Mouse (Mus musculus): ENCODE data around the gene Tspan5. TPM values are rescaled to one million over a fixed set of nuclear protein-coding genes. Genes with fewer than 3 reads are reported as not detected.

Gene Tspan5
- polyA plus RNA-seq, 1 experiment from 2014 or later = 24.7 TPM

- Histone ChIP-seq H3K27ac (ENCODE audit: low read length) (no peak overlapping the region), H3K27me3 (ENCODE audit: control insufficient read depth, insufficient read depth, low read depth, low read length) (no peaks in the 10 kb centered on the region), H3K9ac (ENCODE audit: low read length) (no peak overlapping the region), H3K9me3 (ENCODE audit: control insufficient read depth, low read length) (no peaks in the 10 kb centered on the region), H3K4me1 (replicated peaks; ENCODE audit: control insufficient read depth, insufficient read depth, low read length) (peaks cover 23% of the 10 kb centered on the region), H3K36me3 (ENCODE audit: control insufficient read depth, insufficient read depth, low read length) (no peaks in the 10 kb centered on the region), H3K4me2 (ENCODE audit: low read depth, low read length) (no peak overlapping the region), H3K4me3 (ENCODE audit: low read length) (no peak overlapping the region)
- no peak for ATAC-seq (ENCODE audit: low read depth)
- WGBS = 52% methylated on average over 3 of the region's 3 CpGs
Measured at GRCm38 (mm10) chr3:138812565-138812964, 70.6 kb downstream of the Tspan5 start.

DNA sequence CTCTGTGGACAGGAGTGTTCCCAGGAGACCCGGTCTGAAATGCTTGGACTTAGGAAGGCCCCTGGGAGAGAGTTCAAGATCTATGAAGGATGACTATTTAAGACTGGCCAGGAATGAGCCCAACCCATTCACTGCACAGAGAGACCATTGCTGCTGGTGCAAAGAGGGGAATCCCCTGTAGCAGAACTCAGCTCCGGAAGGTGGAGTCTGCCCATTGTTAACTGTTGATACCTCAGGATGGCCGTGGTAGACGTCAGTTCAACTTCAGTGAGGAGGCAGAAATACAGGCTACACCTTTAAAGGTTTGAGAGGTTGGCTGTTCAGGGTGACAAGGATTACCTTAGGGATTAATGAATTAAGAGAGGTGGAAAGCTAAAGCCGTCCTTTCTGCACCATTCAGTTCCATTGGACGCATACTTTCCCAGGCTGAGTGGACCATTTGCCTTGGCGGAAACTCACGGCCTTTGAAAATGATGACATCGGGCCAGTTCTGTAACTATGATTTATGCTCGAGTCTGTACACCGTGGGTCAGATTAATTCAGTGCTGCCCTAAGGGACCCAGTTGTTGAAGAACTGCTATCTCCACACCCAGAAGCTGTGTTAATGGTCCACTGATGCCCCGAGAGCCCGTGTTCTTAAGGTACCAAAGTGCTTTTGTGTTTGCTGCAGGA lies 71.3 kb downstream of the Tspan5 start:
- Histone ChIP-seq H3K4me3 (ENCODE audit: low read length) (no peak overlapping the region), H3K27ac (ENCODE audit: low read length) (no peak overlapping the region), H3K4me1 (replicated peaks; ENCODE audit: control insufficient read depth, insufficient read depth, low read length) (peaks cover 27% of the 10 kb centered on the region), H3K36me3 (ENCODE audit: control insufficient read depth, insufficient read depth, low read length) (no peaks in the 10 kb centered on the region), H3K9me3 (ENCODE audit: control insufficient read depth, low read length) (no peaks in the 10 kb centered on the region), H3K27me3 (ENCODE audit: control insufficient read depth, insufficient read depth, low read depth, low read length) (no peaks in the 10 kb centered on the region), H3K4me2 (ENCODE audit: low read depth, low read length) (no peak overlapping the region), H3K9ac (ENCODE audit: low read length) (no peak overlapping the region)
- WGBS = 74% methylated on average over 13 of the region's 13 CpGs
- no peak for ATAC-seq (ENCODE audit: low read depth)

GRCm38 (mm10) chr3:138814457-138814856 lies 72.5 kb downstream of the Tspan5 start:
- Histone ChIP-seq H3K36me3 (ENCODE audit: control insufficient read depth, insufficient read depth, low read length) (no peaks in the 10 kb centered on the region), H3K4me3 (ENCODE audit: low read length) (no peak overlapping the region), H3K4me2 (ENCODE audit: low read depth, low read length) (no peak overlapping the region), H3K27ac (ENCODE audit: low read length) (peak overlapping the region; percentile 20; the same call in 1 of the 2 replicates), H3K4me1 (replicated peaks; ENCODE audit: control insufficient read depth, insufficient read depth, low read length) (peaks cover 25% of the 10 kb centered on the region), H3K9me3 (ENCODE audit: control insufficient read depth, low read length) (no peaks in the 10 kb centered on the region), H3K27me3 (ENCODE audit: control insufficient read depth, insufficient read depth, low read depth, low read length) (no peaks in the 10 kb centered on the region), H3K9ac (ENCODE audit: low read length) (no peak overlapping the region)
- ATAC-seq (ENCODE audit: low read depth) = no peak
- WGBS = 69% methylated on average over 5 of the region's 5 CpGs

DNA sequence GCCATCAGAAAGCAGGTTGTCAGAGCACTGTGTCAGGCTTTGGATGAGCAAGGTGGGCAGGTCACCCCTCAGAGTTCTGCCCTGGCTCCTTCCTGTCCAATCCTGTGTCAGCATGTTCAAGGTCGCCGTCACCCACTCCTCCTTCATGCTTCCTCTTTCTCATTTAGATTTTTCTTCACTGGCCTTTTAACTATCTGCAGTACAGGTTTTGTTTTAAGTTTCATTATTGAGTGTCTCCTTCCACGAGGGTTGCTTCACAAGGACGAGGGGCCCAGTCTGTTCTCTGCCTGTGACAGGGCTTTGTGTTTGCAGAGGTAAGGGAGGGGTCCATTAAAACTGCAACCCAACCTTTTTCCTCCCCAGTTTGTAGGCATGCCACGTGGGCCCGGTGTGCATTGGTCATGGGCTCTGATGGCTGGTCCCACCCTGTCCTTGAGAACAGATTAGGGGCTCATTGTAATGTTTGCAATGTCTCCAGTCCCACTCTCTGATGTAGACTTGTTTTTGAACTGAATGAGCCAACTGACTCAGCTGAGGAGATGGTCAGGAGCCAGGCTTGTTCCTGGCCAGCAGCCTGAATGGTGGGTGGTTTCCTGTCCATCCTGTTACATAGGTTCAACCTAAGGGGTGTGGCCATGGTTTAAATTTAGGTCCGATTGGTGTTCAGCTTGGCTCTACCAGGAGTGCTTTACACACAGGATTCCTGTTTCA lies 73.3 kb downstream of the Tspan5 start:
- H3K36me3 ChIP-seq (ENCODE audit: control insufficient read depth, insufficient read depth, low read length) = no peaks in the 10 kb centered on the region

GRCm38 (mm10) chr3:138816888-138817656 lies 75.1 kb downstream of the Tspan5 start:
- no peak overlapping the region for H3K4me3 ChIP-seq (ENCODE audit: low read length)
- H3K4me1 ChIP-seq (replicated peaks; ENCODE audit: control insufficient read depth, insufficient read depth, low read length) = peaks cover 30% of the 10 kb centered on the region
- peak overlapping the region; percentile 63 for H3K27ac ChIP-seq (ENCODE audit: low read length)
- H3K4me2 ChIP-seq (ENCODE audit: low read depth, low read length) = no peak overlapping the region
- no peak overlapping the region for H3K9ac ChIP-seq (ENCODE audit: low read length)
- ATAC-seq (ENCODE audit: low read depth) = peak; percentile 65
- H3K36me3 ChIP-seq (ENCODE audit: control insufficient read depth, insufficient read depth, low read length) = no peaks in the 10 kb centered on the region
- WGBS = 42% methylated on average over 5 of the region's 5 CpGs
- no peaks in the 10 kb centered on the region for H3K9me3 ChIP-seq (ENCODE audit: control insufficient read depth, low read length)
- H3K27me3 ChIP-seq (ENCODE audit: control insufficient read depth, insufficient read depth, low read depth, low read length) = no peaks in the 10 kb centered on the region

More for the DNA sequence above, 73.3 kb downstream of the Tspan5 start:
- Histone ChIP-seq H3K9ac (ENCODE audit: low read length) (no peak overlapping the region), H3K4me1 (replicated peaks; ENCODE audit: control insufficient read depth, insufficient read depth, low read length) (peaks cover 22% of the 10 kb centered on the region), H3K27ac (ENCODE audit: low read length) (peak overlapping the region; percentile 20; the same call in 1 of the 2 replicates), H3K4me2 (ENCODE audit: low read depth, low read length) (no peak overlapping the region), H3K4me3 (ENCODE audit: low read length) (no peak overlapping the region), H3K9me3 (ENCODE audit: control insufficient read depth, low read length) (no peaks in the 10 kb centered on the region), H3K27me3 (ENCODE audit: control insufficient read depth, insufficient read depth, low read depth, low read length) (no peaks in the 10 kb centered on the region)
- WGBS = 56% methylated on average over 7 of the region's 7 CpGs
- peak; percentile 69 for ATAC-seq (ENCODE audit: low read depth)

DNA sequence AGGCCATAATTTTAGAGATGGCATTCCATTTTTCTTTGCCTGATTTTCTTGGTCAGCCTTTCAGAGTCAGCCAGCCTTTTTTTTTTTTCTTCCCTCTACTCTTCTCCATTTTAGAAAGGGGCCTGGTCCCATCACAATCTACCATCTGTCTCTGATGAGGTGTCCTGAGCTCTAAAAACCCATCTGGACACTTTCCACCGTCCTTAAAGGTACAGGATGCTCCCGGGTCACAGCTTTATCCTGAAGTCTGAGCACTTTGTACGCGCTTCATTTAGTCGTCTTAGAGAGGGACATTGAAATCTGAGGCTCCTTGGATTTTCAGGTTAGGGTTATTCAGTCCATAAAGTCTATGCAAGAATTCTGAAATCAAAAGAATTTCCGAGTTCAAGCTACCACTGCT lies 77.9 kb downstream of the Tspan5 start:
- ATAC-seq (ENCODE audit: low read depth) = no peak
- Histone ChIP-seq H3K4me1 (replicated peaks; ENCODE audit: control insufficient read depth, insufficient read depth, low read length) (peaks cover 29% of the 10 kb centered on the region), H3K9me3 (ENCODE audit: control insufficient read depth, low read length) (no peaks in the 10 kb centered on the region), H3K27ac (ENCODE audit: low read length) (no peak overlapping the region), H3K9ac (ENCODE audit: low read length) (no peak overlapping the region), H3K36me3 (ENCODE audit: control insufficient read depth, insufficient read depth, low read length) (no peaks in the 10 kb centered on the region), H3K4me2 (ENCODE audit: low read depth, low read length) (no peak overlapping the region), H3K27me3 (ENCODE audit: control insufficient read depth, insufficient read depth, low read depth, low read length) (no peaks in the 10 kb centered on the region), H3K4me3 (ENCODE audit: low read length) (no peak overlapping the region)
- WGBS = 77% methylated on average over 6 of the region's 6 CpGs

DNA sequence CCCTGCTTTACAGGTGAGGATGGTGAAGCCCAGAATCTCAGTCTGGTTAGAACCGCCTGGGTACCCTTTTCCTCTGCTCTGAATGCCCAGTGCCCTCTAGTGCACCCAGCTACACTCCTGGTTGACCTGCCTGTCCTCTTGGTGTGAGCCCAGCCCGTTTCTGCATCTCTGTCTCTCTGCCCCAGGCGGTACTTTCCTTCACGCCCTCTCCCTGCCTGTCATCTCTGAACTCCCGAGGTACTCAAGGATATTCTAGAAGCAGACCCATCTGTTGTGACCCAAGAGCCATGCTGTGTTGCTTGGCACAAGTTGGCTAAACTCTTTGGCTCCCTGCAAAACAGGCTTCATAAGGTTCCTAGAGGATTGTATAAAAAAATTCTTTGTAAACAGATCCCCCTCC lies 78.3 kb downstream of the Tspan5 start:
- Histone ChIP-seq H3K27ac (ENCODE audit: low read length) (no peak overlapping the region), H3K4me2 (ENCODE audit: low read depth, low read length) (no peak overlapping the region), H3K36me3 (ENCODE audit: control insufficient read depth, insufficient read depth, low read length) (no peaks in the 10 kb centered on the region), H3K4me1 (replicated peaks; ENCODE audit: control insufficient read depth, insufficient read depth, low read length) (peaks cover 25% of the 10 kb centered on the region), H3K27me3 (ENCODE audit: control insufficient read depth, insufficient read depth, low read depth, low read length) (no peaks in the 10 kb centered on the region), H3K9me3 (ENCODE audit: control insufficient read depth, low read length) (no peaks in the 10 kb centered on the region), H3K4me3 (ENCODE audit: low read length) (no peak overlapping the region), H3K9ac (ENCODE audit: low read length) (no peak overlapping the region)
- no peak for ATAC-seq (ENCODE audit: low read depth)
- WGBS = 65% methylated on average over 5 of the region's 5 CpGs

DNA sequence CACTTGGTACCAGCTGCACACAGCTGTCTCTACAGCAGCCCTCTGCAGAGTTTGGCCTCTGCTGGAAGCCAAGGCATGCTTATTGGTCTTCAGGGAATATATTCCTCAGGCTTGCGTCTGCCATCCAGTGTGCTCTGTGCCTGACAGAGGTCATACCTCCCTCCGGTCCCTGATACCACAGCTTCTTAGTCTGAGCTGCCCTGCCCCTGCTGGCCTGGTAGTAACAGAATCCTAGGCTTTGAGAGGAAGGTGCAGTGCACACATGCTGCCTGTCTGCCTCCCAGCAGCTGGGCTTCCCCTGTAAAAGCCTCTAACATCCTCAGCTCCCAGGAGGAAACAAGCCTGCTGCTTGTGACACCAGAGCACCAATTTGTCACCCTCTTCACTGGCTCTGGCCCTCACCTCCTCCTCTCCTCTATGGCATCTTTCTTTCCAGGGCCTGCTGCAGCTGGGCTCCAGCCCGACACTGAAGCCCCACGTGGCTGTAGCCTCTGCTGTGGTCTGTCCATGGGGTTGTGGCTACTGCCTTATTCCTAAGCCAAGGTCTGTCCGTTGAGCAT lies 80.0 kb downstream of the Tspan5 start:
- no peak for ATAC-seq (ENCODE audit: low read depth)

DNA sequence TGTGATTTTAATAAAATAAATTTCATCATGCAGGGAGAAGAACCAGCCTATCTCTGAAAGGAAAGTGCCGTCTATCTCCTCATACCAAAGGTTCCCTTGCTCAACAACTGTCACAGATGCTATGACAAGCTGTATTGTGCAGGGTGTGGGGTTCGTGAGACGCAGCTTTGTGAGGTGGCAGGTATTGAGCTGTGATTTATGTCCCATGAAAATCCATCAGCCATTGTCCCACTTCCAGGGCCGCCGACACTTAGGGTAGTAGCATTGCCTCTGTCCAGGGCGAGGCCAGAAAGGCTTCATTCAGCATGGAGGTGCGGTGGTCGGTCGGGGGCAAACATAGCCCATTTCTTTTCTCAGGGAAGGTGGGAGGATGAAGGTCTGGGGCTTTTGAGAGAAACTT lies 81.9 kb downstream of the Tspan5 start:
- H3K36me3 ChIP-seq (ENCODE audit: control insufficient read depth, insufficient read depth, low read length) = no peaks in the 10 kb centered on the region
- no peak overlapping the region for H3K27ac ChIP-seq (ENCODE audit: low read length)
- no peak overlapping the region for H3K9ac ChIP-seq (ENCODE audit: low read length)
- no peak overlapping the region for H3K4me3 ChIP-seq (ENCODE audit: low read length)
- H3K4me1 ChIP-seq (replicated peaks; ENCODE audit: control insufficient read depth, insufficient read depth, low read length) = peaks cover 12% of the 10 kb centered on the region
- WGBS = 88% methylated on average over 9 of the region's 9 CpGs
- no peak overlapping the region for H3K4me2 ChIP-seq (ENCODE audit: low read depth, low read length)
- H3K27me3 ChIP-seq (ENCODE audit: control insufficient read depth, insufficient read depth, low read depth, low read length) = no peaks in the 10 kb centered on the region
- no peak for ATAC-seq (ENCODE audit: low read depth)
- no peaks in the 10 kb centered on the region for H3K9me3 ChIP-seq (ENCODE audit: control insufficient read depth, low read length)

More for the DNA sequence above, 80.0 kb downstream of the Tspan5 start:
- Histone ChIP-seq H3K4me2 (ENCODE audit: low read depth, low read length) (no peak overlapping the region), H3K36me3 (ENCODE audit: control insufficient read depth, insufficient read depth, low read length) (no peaks in the 10 kb centered on the region), H3K4me3 (ENCODE audit: low read length) (no peak overlapping the region), H3K9ac (ENCODE audit: low read length) (no peak overlapping the region), H3K27ac (ENCODE audit: low read length) (no peak overlapping the region), H3K9me3 (ENCODE audit: control insufficient read depth, low read length) (no peaks in the 10 kb centered on the region), H3K27me3 (ENCODE audit: control insufficient read depth, insufficient read depth, low read depth, low read length) (no peaks in the 10 kb centered on the region), H3K4me1 (replicated peaks; ENCODE audit: control insufficient read depth, insufficient read depth, low read length) (peaks cover 20% of the 10 kb centered on the region)
- 47% methylated on average over 5 of the region's 5 CpGs for WGBS
